In the genomic region with DNA sequence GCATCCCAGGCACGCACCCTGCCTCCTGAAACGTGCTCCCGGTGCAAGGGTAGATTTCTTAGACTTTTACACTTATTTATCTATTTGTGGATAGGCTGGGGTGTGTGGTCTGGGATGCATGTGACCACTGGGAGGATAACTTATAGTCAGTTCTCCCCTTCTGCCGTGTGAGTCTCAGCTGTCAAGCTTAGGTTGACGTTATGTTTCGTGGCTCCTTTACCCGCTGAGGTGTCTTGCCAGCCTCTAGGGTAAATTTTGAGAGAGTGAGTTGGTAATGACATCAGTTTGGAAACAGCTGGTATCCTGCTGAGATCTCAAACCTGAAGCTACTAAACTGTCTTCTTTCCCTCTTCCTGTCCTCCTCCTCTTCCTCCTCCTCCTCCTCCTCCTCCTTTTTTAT, we compare ENCODE assay signal across 8 mouse cellular contexts. TPM values are rescaled to one million over a fixed set of nuclear protein-coding genes. Genes with fewer than 3 reads are reported as not detected.
A peak's percentile ranks its signal among the peaks of the same experiment; 100 is the strongest.
DNase-seq lines count a peak whose midpoint lies in the region; ATAC-seq and TF ChIP-seq lines count a peak whose summit lies in the region.

No protein-coding gene starts in this region.

- ATAC-seq in kidney, embryonic 15.5 days (replicated peaks; ENCODE audit: low FRiP score): no peak
- no peak for ATAC-seq in hindbrain, embryonic 15.5 days (ENCODE audit: low FRiP score, low read depth)
- ATAC-seq in midbrain, embryonic 14.5 days (ENCODE audit: low FRiP score, low TSS enrichment): no peak

- peak overlapping the region; percentile 66; the same call in 1 of the 2 replicates for H3K27ac ChIP-seq in kidney, embryonic 15.5 days
- peak overlapping the region; percentile 71 for H3K27ac ChIP-seq in bone marrow, adult 2 months (ENCODE audit: control insufficient read depth, insufficient read depth, low read depth, low read length, poor library complexity)
- H3K27ac ChIP-seq in hindbrain, embryonic 15.5 days (replicated peaks): peak overlapping the region; percentile 62; the same call in 1 of the 2 replicates
- H3K27ac ChIP-seq in midbrain, embryonic 14.5 days (replicated peaks; ENCODE audit: low read depth, low read length): 0 out of 2 replicates have a peak overlapping the region, but pooled peaks have one; percentile 32

- TF ChIP-seq POLR2A in bone marrow, adult 2 months (IDR thresholded peaks at IDR 0.05; ENCODE audit: borderline replicate concordance, control insufficient read depth, low read depth, low read length): no peak

- H3K9me3 ChIP-seq in kidney, embryonic 15.5 days (replicated peaks): no peaks in the 10 kb centered on the region
- no peaks in the 10 kb centered on the region for H3K9me3 ChIP-seq in hindbrain, embryonic 15.5 days
- H3K9me3 ChIP-seq in midbrain, embryonic 14.5 days (ENCODE audit: control insufficient read depth, low read length): no peaks in the 10 kb centered on the region

- DNase-seq in kidney, postnatal 10 days: no peak
- peak; percentile 19 for DNase-seq in midbrain, embryonic 14.5 days
- DNase-seq in adrenal gland, adult (ENCODE audit: inconsistent age in 2 of 2, low spot score in 1 of 2): no peak
- DNase-seq in spleen, postnatal 4 days (ENCODE audit: low spot score in 2 of 2): no peak
- DNase-seq in kidney, postnatal 14 days: no peak

- peaks cover 9% of the 10 kb centered on the region; the same call in 1 of the 2 replicates for H3K36me3 ChIP-seq in kidney, embryonic 15.5 days
- no peaks in the 10 kb centered on the region for H3K36me3 ChIP-seq in hindbrain, embryonic 15.5 days
- no peaks in the 10 kb centered on the region for H3K36me3 ChIP-seq in midbrain, embryonic 14.5 days (ENCODE audit: control insufficient read depth, insufficient read depth, low read length)

- peak overlapping the region; percentile 40 for H3K4me3 ChIP-seq in kidney, embryonic 15.5 days (replicated peaks)
- H3K4me3 ChIP-seq in bone marrow, adult 2 months (replicated peaks; ENCODE audit: control insufficient read depth, low read depth, low read length): peak overlapping the region; percentile 49
- H3K4me3 ChIP-seq in hindbrain, embryonic 15.5 days: peak overlapping the region; percentile 35
- H3K4me3 ChIP-seq in midbrain, embryonic 14.5 days (replicated peaks; ENCODE audit: low read depth, low read length): peak overlapping the region; percentile 31

- H3K4me2 ChIP-seq in kidney, embryonic 15.5 days: peak overlapping the region; percentile 64
- H3K4me2 ChIP-seq in hindbrain, embryonic 15.5 days: peak overlapping the region; percentile 55
- peak overlapping the region; percentile 57 for H3K4me2 ChIP-seq in midbrain, embryonic 14.5 days (ENCODE audit: low read length)

- TF ChIP-seq CTCF in bone marrow, adult 2 months (IDR thresholded peaks at IDR 0.05; ENCODE audit: control insufficient read depth, insufficient read depth, low read length): no peak

- H3K27me3 ChIP-seq in kidney, embryonic 15.5 days: no peaks in the 10 kb centered on the region
- H3K27me3 ChIP-seq in hindbrain, embryonic 15.5 days: no peaks in the 10 kb centered on the region
- no peaks in the 10 kb centered on the region for H3K27me3 ChIP-seq in midbrain, embryonic 14.5 days (ENCODE audit: control insufficient read depth, insufficient read depth, low read length)

- H3K4me1 ChIP-seq in kidney, embryonic 15.5 days: peaks cover 16% of the 10 kb centered on the region
- H3K4me1 ChIP-seq in bone marrow, adult 2 months (ENCODE audit: control insufficient read depth, insufficient read depth, low read length): peaks cover 6% of the 10 kb centered on the region
- H3K4me1 ChIP-seq in hindbrain, embryonic 15.5 days (replicated peaks): peaks cover 15% of the 10 kb centered on the region
- H3K4me1 ChIP-seq in midbrain, embryonic 14.5 days (ENCODE audit: control insufficient read depth, insufficient read depth, low read length): peaks cover 12% of the 10 kb centered on the region; the same call in 1 of the 2 replicates

- 28% methylated on average over 7 of the region's 7 CpGs for WGBS in kidney, embryonic 15.5 days
- 10% methylated on average over 7 of the region's 7 CpGs for whole genome bisulfite sequencing in bone marrow, adult 2 months
- WGBS in hindbrain, embryonic 15.5 days: 29% methylated on average over 7 of the region's 7 CpGs
- WGBS in midbrain, embryonic 14.5 days: 31% methylated on average over 7 of the region's 7 CpGs

- peak overlapping the region; percentile 50 for H3K9ac ChIP-seq in kidney, embryonic 15.5 days
- peak overlapping the region; percentile 28 for H3K9ac ChIP-seq in hindbrain, embryonic 15.5 days
- no peak overlapping the region; the same call in 1 of the 2 replicates for H3K9ac ChIP-seq in midbrain, embryonic 14.5 days (replicated peaks; ENCODE audit: low read length)

RNA-seq across cellular contexts. Expression of a gene that starts 3.6 kb away (rescaled TPM):
- 0.30 and 0.57 TPM in 2 replicates for polyA plus RNA-seq in kidney, embryonic 15.5 days (2015; fragmentation: Nextera tagmentation; extraction: Ambion mirVana)
- not detected in 2 replicates for polyA plus RNA-seq in bone marrow, adult 2 months (2011; ENCODE audit: insufficient read depth, insufficient read length, low replicate concordance, missing spikeins)
- not detected in 2 replicates for polyA plus RNA-seq in hindbrain, embryonic 15.5 days (2015; fragmentation: Nextera tagmentation; extraction: Ambion mirVana)
- polyA plus RNA-seq in midbrain, embryonic 14.5 days (2014; fragmentation: Nextera tagmentation; extraction: Ambion mirVana): 0.12 TPM in 1 of 2 replicates, not detected in the other

RNA-seq across cellular contexts. Expression of a gene that starts 17.4 kb away (rescaled TPM):
- polyA plus RNA-seq in kidney, embryonic 15.5 days (2015; fragmentation: Nextera tagmentation; extraction: Ambion mirVana): 82.0 and 87.6 TPM in 2 replicates
- polyA plus RNA-seq in bone marrow, adult 2 months (2011; ENCODE audit: insufficient read depth, insufficient read length, low replicate concordance, missing spikeins): 161 and 213 TPM in 2 replicates
- polyA plus RNA-seq in hindbrain, embryonic 15.5 days (2015; fragmentation: Nextera tagmentation; extraction: Ambion mirVana): 68.2 and 77.1 TPM in 2 replicates
- polyA plus RNA-seq in midbrain, embryonic 14.5 days (2014; fragmentation: Nextera tagmentation; extraction: Ambion mirVana): 57.1 and 61.1 TPM in 2 replicates

RNA-seq across cellular contexts. Expression of a gene that starts 18.9 kb away (rescaled TPM):
- 248 and 250 TPM in 2 replicates for polyA plus RNA-seq in kidney, embryonic 15.5 days (2015; fragmentation: Nextera tagmentation; extraction: Ambion mirVana)
- 169 and 195 TPM in 2 replicates for polyA plus RNA-seq in bone marrow, adult 2 months (2011; ENCODE audit: insufficient read depth, insufficient read length, low replicate concordance, missing spikeins)
- 301 and 311 TPM in 2 replicates for polyA plus RNA-seq in hindbrain, embryonic 15.5 days (2015; fragmentation: Nextera tagmentation; extraction: Ambion mirVana)
- polyA plus RNA-seq in midbrain, embryonic 14.5 days (2014; fragmentation: Nextera tagmentation; extraction: Ambion mirVana): 225 and 299 TPM in 2 replicates

RNA-seq across cellular contexts. Expression of a gene that starts 19.0 kb away (rescaled TPM):
- 54.2 and 59.0 TPM in 2 replicates for polyA plus RNA-seq in kidney, embryonic 15.5 days (2015; fragmentation: Nextera tagmentation; extraction: Ambion mirVana)
- 7.0 and 21.5 TPM in 2 replicates for polyA plus RNA-seq in bone marrow, adult 2 months (2011; ENCODE audit: insufficient read depth, insufficient read length, low replicate concordance, missing spikeins)
- polyA plus RNA-seq in hindbrain, embryonic 15.5 days (2015; fragmentation: Nextera tagmentation; extraction: Ambion mirVana): 74.9 and 82.4 TPM in 2 replicates
- polyA plus RNA-seq in midbrain, embryonic 14.5 days (2014; fragmentation: Nextera tagmentation; extraction: Ambion mirVana): 53.7 and 65.2 TPM in 2 replicates

RNA-seq across cellular contexts. Expression of a gene that starts 39.0 kb away (rescaled TPM):
- polyA plus RNA-seq in kidney, embryonic 15.5 days (2015; fragmentation: Nextera tagmentation; extraction: Ambion mirVana): 477 and 508 TPM in 2 replicates
- 117 and 121 TPM in 2 replicates for polyA plus RNA-seq in bone marrow, adult 2 months (2011; ENCODE audit: insufficient read depth, insufficient read length, low replicate concordance, missing spikeins)
- polyA plus RNA-seq in hindbrain, embryonic 15.5 days (2015; fragmentation: Nextera tagmentation; extraction: Ambion mirVana): 319 and 333 TPM in 2 replicates
- polyA plus RNA-seq in midbrain, embryonic 14.5 days (2014; fragmentation: Nextera tagmentation; extraction: Ambion mirVana): 330 and 375 TPM in 2 replicates
